15 mouse cellular contexts compared by ENCODE assay signal in the genomic region with DNA sequence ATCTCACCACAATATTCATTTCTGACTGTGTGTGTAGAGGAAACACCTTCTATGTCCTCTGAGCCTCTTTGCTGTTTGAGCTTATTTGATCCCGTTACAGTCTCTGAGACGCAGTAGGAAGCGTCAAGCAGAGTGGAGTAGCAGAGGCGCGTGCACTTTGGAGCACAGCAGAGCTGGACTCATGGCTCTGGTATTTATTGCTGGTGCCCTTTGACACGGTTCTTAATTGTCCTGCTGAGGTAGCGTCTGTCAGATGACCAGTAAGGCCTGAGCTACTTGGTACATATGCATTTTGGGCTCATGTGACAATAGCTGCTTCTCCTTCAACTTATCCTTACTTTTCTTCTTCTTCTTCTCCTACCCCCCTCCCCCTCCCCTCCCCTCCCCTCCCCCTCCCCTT.
DNase-seq lines count a peak whose midpoint lies in the region; ATAC-seq and TF ChIP-seq lines count a peak whose summit lies in the region.
"Had no signal": no experiment of that assay in that cellular context is flagged by ENCODE, and none has a peak within 500 bp of the region (broad histone marks: within the 10 kb centered on the region; RNA-seq: fewer than 3 reads in every experiment).

No protein-coding gene starts in this region.

- no peaks in the 10 kb centered on the region for H3K36me3 ChIP-seq in kidney, postnatal 0 days (ENCODE audit: insufficient read depth, low read length)
- H3K36me3 ChIP-seq: embryonic facial prominence, embryonic 15.5 days had no signal

- ATAC-seq in kidney, postnatal 0 days (replicated peaks; ENCODE audit: low FRiP score, low read depth), result no peak
- ATAC-seq: forebrain, postnatal 0 days had no signal

- H3K4me3 ChIP-seq in kidney, postnatal 0 days (replicated peaks; ENCODE audit: low read depth, low read length), result no peak overlapping the region
- H3K4me3 ChIP-seq: embryonic facial prominence, embryonic 15.5 days; myocyte had no signal

- H3K27me3 ChIP-seq in kidney, postnatal 0 days (ENCODE audit: insufficient read depth, low read length), result no peaks in the 10 kb centered on the region
- H3K27me3 ChIP-seq: embryonic facial prominence, embryonic 15.5 days had no signal

- no peak overlapping the region for H3K4me2 ChIP-seq in kidney, postnatal 0 days (ENCODE audit: low read length)
- H3K4me2 ChIP-seq: embryonic facial prominence, embryonic 15.5 days; hindbrain, embryonic 14.5 days had no signal

- 27% methylated on average over 7 of the region's 7 CpGs for WGBS in kidney, postnatal 0 days

- H3K9me3 ChIP-seq in kidney, postnatal 0 days (replicated peaks; ENCODE audit: low read length), result no peaks in the 10 kb centered on the region
- H3K9me3 ChIP-seq: embryonic facial prominence, embryonic 15.5 days had no signal

- H3K27ac ChIP-seq in kidney, postnatal 0 days, result no peak overlapping the region
- H3K27ac ChIP-seq: embryonic facial prominence, embryonic 15.5 days; hindbrain, embryonic 14.5 days; liver, embryonic 14.5 days; macrophage had no signal

- H3K4me1 ChIP-seq in kidney, postnatal 0 days (replicated peaks; ENCODE audit: insufficient read depth, low read length), result no peaks in the 10 kb centered on the region
- H3K4me1 ChIP-seq: embryonic facial prominence, embryonic 15.5 days had no signal

- H3K9ac ChIP-seq in kidney, postnatal 0 days (ENCODE audit: low read depth, low read length), result no peak overlapping the region
- H3K9ac ChIP-seq: embryonic facial prominence, embryonic 15.5 days; forebrain, postnatal 0 days; hindbrain, embryonic 14.5 days; liver, embryonic 14.5 days had no signal

- DNase-seq in urinary bladder, postnatal 14 days (ENCODE audit: low spot score), result peak; percentile 26
- DNase-seq in urinary bladder, postnatal 10 days (ENCODE audit: low spot score), result no peak
- DNase-seq in embryo, embryonic 11 days, result peak; percentile 61
- DNase-seq in kidney, postnatal 0 days (ENCODE audit: low spot score), result peak; percentile 48
- DNase-seq in thymus, adult 18-20 months, result no peak
- no peak for DNase-seq in thymus, postnatal 4 days
- no peak for DNase-seq in left cerebral cortex, adult 11 months (ENCODE audit: low spot score)
- DNase-seq: cerebellum, adult 2 months; forebrain, postnatal 0 days; thymus, postnatal 14 days had no signal

- TF ChIP-seq CTCF in kidney, postnatal 0 days (IDR thresholded peaks at IDR 0.05; ENCODE audit: low read depth), result no peak

Comparison
In these comparisons a context has a peak if more than half of its experiments do, and no peak if none do; other contexts are left out.
1. DNase-seq: peak in urinary bladder, postnatal 14 days (single experiment), embryo, embryonic 11 days (single experiment) and kidney, postnatal 0 days (single experiment); none in urinary bladder, postnatal 10 days (single experiment), thymus, adult 18-20 months (0 of 2), thymus, postnatal 4 days (single experiment) and left cerebral cortex, adult 11 months (single experiment).